Mouse (Mus musculus): Measurements from ENCODE around the gene 2310039H08Rik. TPM values are rescaled to one million over a fixed set of nuclear protein-coding genes. Genes with fewer than 3 reads are reported as not detected.

Gene 2310039H08Rik
- polyA plus RNA-seq, 1 experiment from 2014 or later, result 80.1 TPM

- Histone ChIP-seq H3K9ac (replicated peaks; ENCODE audit: low read depth) (no peak overlapping the region), H3K4me1 (ENCODE audit: insufficient read depth, low read depth, low read length) (no peaks in the 10 kb centered on the region), H3K27ac (ENCODE audit: low read length) (no peak overlapping the region), H3K4me3 (ENCODE audit: low read depth, low read length) (no peak overlapping the region), H3K27me3 (replicated peaks; ENCODE audit: insufficient read depth, low read length) (no peaks in the 10 kb centered on the region), H3K36me3 (ENCODE audit: insufficient read depth, low read length) (peaks cover 12% of the 10 kb centered on the region; the same call in 1 of the 2 replicates), H3K9me3 (ENCODE audit: low read length) (no peaks in the 10 kb centered on the region), H3K4me2 (replicated peaks; ENCODE audit: low read depth, low read length) (no peak overlapping the region)
- 91% methylated on average over 6 of the region's 6 CpGs for WGBS
- TF ChIP-seq CTCF (IDR thresholded peaks at IDR 0.05) (no peak), EP300 (IDR thresholded peaks at IDR 0.05) (no peak)
- no peak for ATAC-seq
- no peak for DNase-seq (ENCODE audit: low spot score)
Measured at GRCm38 (mm10) chr17:46741305-46741704, 31.1 kb upstream of the 2310039H08Rik start.

GRCm38 (mm10) chr17:46742986-46743385, 29.4 kb upstream of the 2310039H08Rik start:
- H3K9ac ChIP-seq (replicated peaks; ENCODE audit: low read depth), result no peak overlapping the region
- peak overlapping the region; percentile 10; the same call in 1 of the 2 replicates for H3K27ac ChIP-seq (ENCODE audit: low read length)
- DNase-seq (ENCODE audit: low spot score), result peak; percentile 74
- H3K27me3 ChIP-seq (replicated peaks; ENCODE audit: insufficient read depth, low read length), result no peaks in the 10 kb centered on the region
- H3K36me3 ChIP-seq (ENCODE audit: insufficient read depth, low read length), result peaks cover 16% of the 10 kb centered on the region; the same call in 1 of the 2 replicates
- no peaks in the 10 kb centered on the region for H3K9me3 ChIP-seq (ENCODE audit: low read length)
- no peak overlapping the region for H3K4me3 ChIP-seq (ENCODE audit: low read depth, low read length)
- H3K4me1 ChIP-seq (ENCODE audit: insufficient read depth, low read depth, low read length), result no peaks in the 10 kb centered on the region
- TF ChIP-seq CTCF (IDR thresholded peaks at IDR 0.05), result no peak
- TF ChIP-seq EP300 (IDR thresholded peaks at IDR 0.05), result no peak
- peak; percentile 93 for ATAC-seq
- H3K4me2 ChIP-seq (replicated peaks; ENCODE audit: low read depth, low read length), result no peak overlapping the region
- WGBS, result 67% methylated on average over 9 of the region's 9 CpGs

GRCm38 (mm10) chr17:46745506-46745905, 26.9 kb upstream of the 2310039H08Rik start:
- TF ChIP-seq CTCF (IDR thresholded peaks at IDR 0.05), result no peak
- no peak for TF ChIP-seq EP300 (IDR thresholded peaks at IDR 0.05)
- Histone ChIP-seq H3K4me3 (ENCODE audit: low read depth, low read length) (no peak overlapping the region), H3K4me2 (replicated peaks; ENCODE audit: low read depth, low read length) (no peak overlapping the region), H3K27me3 (replicated peaks; ENCODE audit: insufficient read depth, low read length) (no peaks in the 10 kb centered on the region), H3K9ac (replicated peaks; ENCODE audit: low read depth) (no peak overlapping the region), H3K27ac (ENCODE audit: low read length) (no peak overlapping the region), H3K4me1 (ENCODE audit: insufficient read depth, low read depth, low read length) (no peaks in the 10 kb centered on the region), H3K36me3 (ENCODE audit: insufficient read depth, low read length) (peaks cover 16% of the 10 kb centered on the region; the same call in 1 of the 2 replicates), H3K9me3 (ENCODE audit: low read length) (no peaks in the 10 kb centered on the region)
- no peak for ATAC-seq
- DNase-seq (ENCODE audit: low spot score), result no peak
- 94% methylated on average over 2 of the region's 2 CpGs for WGBS

GRCm38 (mm10) chr17:46747234-46747633, 25.2 kb upstream of the 2310039H08Rik start:
- Histone ChIP-seq H3K4me2 (replicated peaks; ENCODE audit: low read depth, low read length) (no peak overlapping the region), H3K4me1 (ENCODE audit: insufficient read depth, low read depth, low read length) (peaks cover 4% of the 10 kb centered on the region; the same call in 1 of the 2 replicates), H3K9ac (replicated peaks; ENCODE audit: low read depth) (no peak overlapping the region), H3K36me3 (ENCODE audit: insufficient read depth, low read length) (peaks cover 16% of the 10 kb centered on the region; the same call in 1 of the 2 replicates), H3K4me3 (ENCODE audit: low read depth, low read length) (no peak overlapping the region), H3K9me3 (ENCODE audit: low read length) (no peaks in the 10 kb centered on the region), H3K27me3 (replicated peaks; ENCODE audit: insufficient read depth, low read length) (no peaks in the 10 kb centered on the region), H3K27ac (ENCODE audit: low read length) (no peak overlapping the region)
- TF ChIP-seq CTCF (IDR thresholded peaks at IDR 0.05), result no peak
- TF ChIP-seq EP300 (IDR thresholded peaks at IDR 0.05), result no peak
- WGBS, result 74% methylated on average over 8 of the region's 8 CpGs
- DNase-seq (ENCODE audit: low spot score), result no peak
- ATAC-seq, result no peak

- Histone ChIP-seq H3K4me2 (replicated peaks; ENCODE audit: low read depth, low read length) (no peak overlapping the region), H3K27me3 (replicated peaks; ENCODE audit: insufficient read depth, low read length) (no peaks in the 10 kb centered on the region), H3K9me3 (ENCODE audit: low read length) (no peaks in the 10 kb centered on the region), H3K4me3 (ENCODE audit: low read depth, low read length) (no peak overlapping the region), H3K4me1 (ENCODE audit: insufficient read depth, low read depth, low read length) (peaks cover 4% of the 10 kb centered on the region; the same call in 1 of the 2 replicates), H3K27ac (ENCODE audit: low read length) (no peak overlapping the region), H3K9ac (replicated peaks; ENCODE audit: low read depth) (no peak overlapping the region), H3K36me3 (ENCODE audit: insufficient read depth, low read length) (peaks cover 13% of the 10 kb centered on the region; the same call in 1 of the 2 replicates)
- WGBS, result 88% methylated on average over 2 of the region's 2 CpGs
- ATAC-seq (no peak), DNase-seq (ENCODE audit: low spot score) (no peak)
- TF ChIP-seq EP300 (IDR thresholded peaks at IDR 0.05) (no peak), CTCF (IDR thresholded peaks at IDR 0.05) (no peak)
Measured at GRCm38 (mm10) chr17:46747806-46748205, 24.6 kb upstream of the 2310039H08Rik start.

GRCm38 (mm10) chr17:46749282-46749681, 23.2 kb upstream of the 2310039H08Rik start:
- DNase-seq (ENCODE audit: low spot score) (no peak), ATAC-seq (no peak)
- Histone ChIP-seq H3K27ac (ENCODE audit: low read length) (no peak overlapping the region), H3K36me3 (ENCODE audit: insufficient read depth, low read length) (peaks cover 9% of the 10 kb centered on the region; the same call in 1 of the 2 replicates), H3K4me3 (ENCODE audit: low read depth, low read length) (no peak overlapping the region), H3K27me3 (replicated peaks; ENCODE audit: insufficient read depth, low read length) (no peaks in the 10 kb centered on the region), H3K4me2 (replicated peaks; ENCODE audit: low read depth, low read length) (no peak overlapping the region), H3K9ac (replicated peaks; ENCODE audit: low read depth) (no peak overlapping the region), H3K4me1 (ENCODE audit: insufficient read depth, low read depth, low read length) (peaks cover 4% of the 10 kb centered on the region; the same call in 1 of the 2 replicates), H3K9me3 (ENCODE audit: low read length) (no peaks in the 10 kb centered on the region)
- WGBS, result 88% methylated on average over 5 of the region's 5 CpGs
- TF ChIP-seq CTCF (IDR thresholded peaks at IDR 0.05) (no peak), EP300 (IDR thresholded peaks at IDR 0.05) (no peak)
